Comparison of ENCODE assay signal across 12 mouse cellular contexts in the genomic region with DNA sequence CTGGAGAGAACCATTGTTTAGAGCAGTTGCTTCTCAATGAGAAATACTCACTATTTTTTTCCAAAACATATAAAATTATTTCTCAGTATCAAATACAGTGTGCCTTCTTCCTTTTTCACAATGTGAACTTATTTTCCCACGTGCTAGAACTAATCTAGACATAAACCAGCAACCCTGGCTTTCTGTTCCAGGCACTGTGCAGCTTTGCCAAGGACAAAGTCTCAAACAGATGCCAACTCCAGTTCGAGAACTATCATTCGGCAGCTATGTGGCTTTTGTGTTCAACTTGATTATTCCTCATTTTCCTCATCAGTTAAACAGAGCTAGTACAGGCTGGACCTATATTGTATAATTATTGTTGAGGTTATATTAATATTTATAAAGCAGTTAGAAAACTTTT.
"Had no signal": no experiment of that assay in that cellular context is flagged by ENCODE, and none has a peak within 500 bp of the region (broad histone marks: within the 10 kb centered on the region; RNA-seq: fewer than 3 reads in every experiment).

No protein-coding gene starts in this region.

- H3K36me3 ChIP-seq: kidney, embryonic 15.5 days; limb, embryonic 10.5 days; liver, embryonic 13.5 days; lung, embryonic 15.5 days; midbrain, embryonic 12.5 days had no signal

- DNase-seq: kidney, postnatal 14 days; liver, embryonic 13.5 days; liver, postnatal 0 days; lung, postnatal 14 days; thymus, postnatal 4 days had no signal

- H3K27ac ChIP-seq: kidney, embryonic 15.5 days; limb, embryonic 10.5 days; liver, embryonic 13.5 days; lung, embryonic 15.5 days; macrophage; midbrain, embryonic 12.5 days; stomach, postnatal 0 days had no signal

- H3K9me3 ChIP-seq: kidney, embryonic 15.5 days; limb, embryonic 10.5 days; liver, embryonic 13.5 days; lung, embryonic 15.5 days; midbrain, embryonic 12.5 days had no signal

- H3K4me1 ChIP-seq: kidney, embryonic 15.5 days; limb, embryonic 10.5 days; liver, embryonic 13.5 days; lung, embryonic 15.5 days; midbrain, embryonic 12.5 days had no signal

- H3K27me3 ChIP-seq: kidney, embryonic 15.5 days; liver, embryonic 13.5 days; lung, embryonic 15.5 days; megakaryocyte, embryonic 14.5 days; midbrain, embryonic 12.5 days had no signal

- H3K4me3 ChIP-seq: kidney, embryonic 15.5 days; limb, embryonic 10.5 days; liver, embryonic 13.5 days; lung, embryonic 15.5 days; megakaryocyte, embryonic 14.5 days; midbrain, embryonic 12.5 days had no signal
